Mouse (Mus musculus) thymus, adult 2 months (tissue): ENCODE measurements around the gene Nol12.

Source experiments
- CTCF ChIP-seq: fragments of 200-500 bp; IDR thresholded peaks from 2 replicates; pipeline ENCODE4 v1.5.1; 2012; ENCODE audit warnings: mild to moderate bottlenecking, control low read depth, low read length, moderate library complexity, borderline replicate concordance; ENCODE audit not compliant: control insufficient read depth, poor library complexity, insufficient read depth; ENCODE audit errors: extremely low read depth
- POLR2A ChIP-seq: fragments of 200-500 bp; IDR thresholded peaks from 2 replicates; pipeline ENCODE4 v1.6.1; 2012; ENCODE audit warnings: mild to moderate bottlenecking, low read length, control low read depth, moderate library complexity; ENCODE audit not compliant: control insufficient read depth, poor library complexity, insufficient read depth; ENCODE audit errors: extremely low read depth

GRCm38 (mm10) chr15:78990093-78990463 is 55.3 kb downstream of the Nol12 start:
- TF ChIP-seq POLR2A (no peak), CTCF (no peak)
